Mouse (Mus musculus) embryonic facial prominence, embryonic 11.5 days (tissue): Measurements from ENCODE around the gene Ilvbl. TPM values are rescaled to one million over a fixed set of nuclear protein-coding genes. Genes with fewer than 3 reads are reported as not detected.
"Not testable (repeated sequence)": the region's sequence is repeated elsewhere in the genome, so short reads cannot be mapped to it uniquely, and the experiment has no call there.

Experiments used
- ATAC-seq: fragments of 200-750 bp; cut with Nextera tagmentation; replicated peaks from 2 replicates; pipeline ENCODE4 v1.8.0; 2017; ENCODE audit warnings: low read depth; ENCODE audit not compliant: insufficient number of reproducible peaks, low FRiP score, low TSS enrichment
- DNase-seq: peaks from one replicate; pipeline ENCODE4 v3.0.0-alpha.2; 2015; ENCODE audit warnings: low spot score
- H3K27ac ChIP-seq: fragments of 300-500 bp; sonication (generic); replicated peaks from 2 replicates; pipeline ENCODE4 v1.5.1; 2014; ENCODE audit warnings: mild to moderate bottlenecking, low read depth, low read length, control low read depth
- H3K27me3 ChIP-seq: fragments of 300-500 bp; sonication (generic); 2 replicates; pipeline ENCODE4 v1.6.1; 2014; ENCODE audit warnings: mild to moderate bottlenecking, low read length, moderate library complexity, mixed read lengths; ENCODE audit not compliant: control insufficient read depth, insufficient read depth
- H3K36me3 ChIP-seq: fragments of 300-500 bp; sonication (generic); replicated peaks from 2 replicates; pipeline ENCODE4 v1.6.1; 2014; ENCODE audit warnings: low read depth, mild to moderate bottlenecking, low read length, moderate library complexity, mixed read lengths; ENCODE audit not compliant: control insufficient read depth, insufficient read depth
- H3K4me1 ChIP-seq: fragments of 300-500 bp; sonication (generic); 2 replicates; pipeline ENCODE4 v1.6.1; 2014; ENCODE audit warnings: low read length, mixed read lengths; ENCODE audit not compliant: control insufficient read depth, insufficient read depth
- H3K4me2 ChIP-seq: fragments of 300-500 bp; sonication (generic); 2 replicates; pipeline ENCODE4 v1.6.1; 2014; ENCODE audit warnings: low read depth, mild to moderate bottlenecking, control low read depth, low read length, moderate library complexity
- H3K4me3 ChIP-seq: fragments of 300-500 bp; sonication (generic); 2 replicates; pipeline ENCODE4 v1.5.1; 2014; ENCODE audit warnings: low read depth, low read length, control low read depth
- H3K9ac ChIP-seq: fragments of 300-500 bp; sonication (generic); replicated peaks from 2 replicates; pipeline ENCODE4 v1.6.1; 2014; ENCODE audit warnings: mild to moderate bottlenecking, control low read depth, low read length
- H3K9me3 ChIP-seq: fragments of 300-500 bp; sonication (generic); replicated peaks from 2 replicates; pipeline ENCODE4 v1.6.1; 2016; ENCODE audit warnings: mild to moderate bottlenecking, low read length, inconsistent platforms, mixed read lengths; ENCODE audit not compliant: control insufficient read depth
- WGBS: fragments of 180-500 bp; shearing (Covaris S2); extraction: QIAGEN DNeasy Blood & Tissue Kit; methylation state at CpG from one replicate; pipeline ENCODE4 v1.1.7; 2014; 5-methylcytosine and 5-hydroxymethylcytosine counted together
- microRNA-seq: library from miRNA; unstranded; fragments of <30 nt; microRNA quantifications from one replicate; pipeline ENCODE4, GENCODE M21; 2016; ENCODE audit warnings: borderline number of aligned reads
- polyA plus RNA-seq: library from polyadenylated mRNA; unstranded; fragments of >200 nt; fragmentation: Nextera tagmentation; extraction: Ambion mirVana; gene quantifications from 2 replicates; pipeline ENCODE4 v1.2.1, GENCODE M21; 2014

The Ilvbl gene
- polyA plus RNA-seq, 1 experiment from 2014 or later = 28.3 TPM

DNA sequence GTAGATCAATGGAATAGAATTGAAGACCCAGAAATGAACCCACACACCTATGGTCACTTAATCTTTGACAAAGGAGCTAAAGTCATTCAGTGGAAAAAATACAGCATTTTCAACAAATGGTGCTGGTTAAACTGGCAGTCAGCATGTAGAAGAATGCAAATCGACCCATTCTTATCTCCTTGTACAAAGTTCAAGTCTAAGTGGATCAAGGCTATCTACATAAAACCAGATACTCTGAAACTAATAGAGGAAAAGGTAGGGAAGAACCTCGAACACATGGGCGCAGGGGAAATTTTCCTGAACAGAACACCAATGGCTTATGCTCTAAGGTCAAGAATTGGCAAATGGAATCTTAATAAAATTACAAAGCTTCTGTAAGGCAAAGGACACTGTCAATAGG lies 49.0 kb downstream of the Ilvbl start:
- not testable (repeated sequence) for H3K4me2 ChIP-seq, DNase-seq, H3K9ac ChIP-seq, ATAC-seq, H3K9me3 ChIP-seq, H3K27ac ChIP-seq, H3K4me1 ChIP-seq, H3K4me3 ChIP-seq, H3K27me3 ChIP-seq, H3K36me3 ChIP-seq
- WGBS = 81% methylated on average over 3 of the region's 3 CpGs

GRCm38 (mm10) chr10:78630194-78630593 lies 56.0 kb downstream of the Ilvbl start:
- DNase-seq = no peak
- no peaks in the 10 kb centered on the region for H3K4me1 ChIP-seq
- H3K9me3 ChIP-seq = no peaks in the 10 kb centered on the region
- WGBS = 88% methylated on average over 4 of the region's 4 CpGs
- no peaks in the 10 kb centered on the region for H3K36me3 ChIP-seq
- no peaks in the 10 kb centered on the region for H3K27me3 ChIP-seq
- H3K4me2 ChIP-seq = no peak overlapping the region
- H3K9ac ChIP-seq = no peak overlapping the region
- ATAC-seq = no peak
- no peak overlapping the region for H3K4me3 ChIP-seq
- H3K27ac ChIP-seq = no peak overlapping the region

DNA sequence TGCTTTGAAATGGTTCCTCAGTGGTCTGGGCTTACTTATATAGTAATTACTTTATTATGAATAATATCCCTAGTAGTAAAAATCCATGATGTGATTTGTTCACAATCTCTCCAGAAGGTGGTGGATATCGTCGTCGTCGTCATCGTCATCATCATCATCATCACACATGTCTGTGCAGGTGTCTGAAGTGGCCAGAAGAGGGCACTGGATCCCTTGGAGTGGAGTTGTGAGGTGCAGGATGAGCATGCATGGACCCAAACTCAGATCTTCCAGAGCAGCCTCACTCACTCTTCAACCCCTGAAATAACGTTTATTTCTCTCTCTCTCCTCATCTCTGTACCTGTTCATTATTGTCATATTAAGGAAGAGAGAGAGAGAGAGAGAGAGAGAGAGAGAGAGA lies 58.2 kb downstream of the Ilvbl start:
- Histone ChIP-seq H3K36me3 (no peaks in the 10 kb centered on the region), H3K9ac (no peak overlapping the region), H3K4me1 (no peaks in the 10 kb centered on the region), H3K9me3 (no peaks in the 10 kb centered on the region), H3K27me3 (no peaks in the 10 kb centered on the region), H3K4me3 (no peak overlapping the region), H3K4me2 (no peak overlapping the region), H3K27ac (no peak overlapping the region)
- ATAC-seq = 0 out of 2 replicates have a peak, but pooled peaks have one; percentile 23
- peak; percentile 56 for DNase-seq
- 27% methylated on average over 6 of the region's 6 CpGs for WGBS

Small RNA genes lying within 50 kb of the gene (microRNA-seq; reads per million reads assigned to microRNA genes)
- not detected for gene Gm27541

Other genes starting within 250 kb of the Ilvbl start
- gene Agpat3, start 221.9 kb upstream of the Ilvbl start, polyA plus RNA-seq = 32.8 and 34.1 TPM in 2 replicates
- 225 and 243 TPM in 2 replicates for gene Rrp1, start 161.3 kb upstream of the Ilvbl start, polyA plus RNA-seq
- 168 and 177 TPM in 2 replicates for gene Cstb, start 148.7 kb upstream of the Ilvbl start, polyA plus RNA-seq
- 6.6 and 7.4 TPM in 2 replicates for gene Pdxk, start 109.4 kb upstream of the Ilvbl start, polyA plus RNA-seq
- not detected in 2 replicates for gene Olfr1358, start 56.9 kb upstream of the Ilvbl start, polyA plus RNA-seq
- gene Syde1, start 17.6 kb downstream of the Ilvbl start, polyA plus RNA-seq = 13.5 and 17.1 TPM in 2 replicates
- not detected in 2 replicates for gene Olfr1357, start 43.7 kb downstream of the Ilvbl start, polyA plus RNA-seq
- 0.24 TPM in 1 of 2 replicates, not detected in the other for gene Casp14, start 143.9 kb downstream of the Ilvbl start, polyA plus RNA-seq
- gene Ccdc105, start 178.7 kb downstream of the Ilvbl start, polyA plus RNA-seq = 0.11 TPM in 1 of 2 replicates, not detected in the other
- gene Slc1a6, start 206.2 kb downstream of the Ilvbl start, polyA plus RNA-seq = 1.1 and 1.3 TPM in 2 replicates